Mouse (Mus musculus): ENCODE data around the gene Wnt5a.

Wnt5a gene

DNA sequence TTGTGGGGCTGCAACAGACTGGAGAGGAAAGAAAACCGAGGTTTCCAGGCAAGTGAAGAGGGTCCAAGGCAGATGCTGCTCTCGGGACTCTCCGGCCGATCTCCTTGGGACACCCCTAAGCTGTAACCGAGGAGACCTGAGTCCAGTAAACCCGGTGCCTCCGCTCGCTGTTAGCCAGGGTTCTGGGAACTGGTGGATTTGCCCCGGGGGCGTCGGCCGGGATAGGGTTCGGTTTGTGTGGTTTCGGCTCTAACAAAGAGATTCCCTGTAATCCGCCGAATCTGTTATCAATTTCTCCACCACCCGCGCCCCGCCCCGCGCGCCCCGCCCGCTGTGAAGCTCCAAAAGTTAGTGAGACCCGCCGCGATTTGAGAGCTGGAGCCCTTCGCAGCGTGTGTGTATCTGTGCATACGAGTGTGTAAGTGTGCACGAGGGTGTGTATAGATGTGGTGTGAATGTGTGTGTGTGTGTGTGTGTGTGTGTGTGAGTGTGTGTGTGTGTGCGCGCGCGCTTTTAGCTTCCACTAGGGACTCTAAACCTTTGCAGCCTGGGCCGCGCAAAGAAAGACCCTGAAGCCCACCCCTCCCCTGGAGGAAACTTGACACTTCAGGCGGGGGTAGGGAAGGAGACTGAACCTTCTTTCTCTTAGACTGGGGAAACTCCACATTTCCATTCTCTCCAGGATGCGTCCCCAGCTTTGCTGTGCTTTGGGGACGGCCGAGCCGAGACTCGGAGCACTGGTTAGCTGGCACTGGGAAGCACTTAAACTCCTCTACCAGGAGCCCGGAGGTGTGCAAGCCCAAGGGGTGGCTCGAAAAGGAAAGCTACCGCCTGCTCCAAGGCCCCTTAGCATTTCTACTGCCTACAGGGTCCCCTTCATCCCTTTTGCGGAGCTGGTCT lies 5.1 kb downstream of the Wnt5a start:
- DNase-seq: peak; percentile 58

DNA sequence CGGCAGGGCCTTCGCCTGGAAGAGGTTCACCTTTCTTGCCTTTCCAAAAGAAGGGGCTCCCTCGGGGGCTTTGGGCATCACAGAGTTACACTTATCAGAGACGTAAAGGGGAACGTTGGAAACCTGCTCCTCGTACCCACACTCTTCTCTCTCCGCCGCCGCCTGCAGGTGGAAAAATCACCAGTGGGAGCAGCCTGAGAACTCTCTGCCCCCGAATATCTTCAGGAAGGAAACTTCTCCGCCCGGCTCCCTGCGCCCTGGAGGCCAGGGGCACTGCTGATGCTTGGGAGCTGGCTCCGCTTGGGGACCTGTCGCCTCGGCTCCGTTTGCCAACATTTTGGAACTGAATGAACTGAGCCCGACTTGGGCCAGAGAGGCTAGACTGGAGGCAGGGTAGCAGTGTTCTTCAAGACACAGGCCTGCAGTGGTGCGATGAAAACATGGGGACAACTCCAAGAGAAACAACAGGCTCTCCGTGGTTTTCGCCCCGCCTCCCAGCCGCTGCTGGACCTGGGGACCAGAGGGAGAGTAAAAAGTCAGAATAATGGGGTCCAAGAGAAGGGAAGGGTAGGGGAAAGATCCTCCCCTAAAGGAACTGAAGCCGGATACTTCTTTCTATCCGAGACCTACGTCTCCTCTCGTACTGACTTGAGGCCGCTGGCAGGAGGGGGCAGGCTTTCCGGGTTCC lies 5.9 kb downstream of the Wnt5a start:
- DNase-seq: peak; percentile 57

DNA sequence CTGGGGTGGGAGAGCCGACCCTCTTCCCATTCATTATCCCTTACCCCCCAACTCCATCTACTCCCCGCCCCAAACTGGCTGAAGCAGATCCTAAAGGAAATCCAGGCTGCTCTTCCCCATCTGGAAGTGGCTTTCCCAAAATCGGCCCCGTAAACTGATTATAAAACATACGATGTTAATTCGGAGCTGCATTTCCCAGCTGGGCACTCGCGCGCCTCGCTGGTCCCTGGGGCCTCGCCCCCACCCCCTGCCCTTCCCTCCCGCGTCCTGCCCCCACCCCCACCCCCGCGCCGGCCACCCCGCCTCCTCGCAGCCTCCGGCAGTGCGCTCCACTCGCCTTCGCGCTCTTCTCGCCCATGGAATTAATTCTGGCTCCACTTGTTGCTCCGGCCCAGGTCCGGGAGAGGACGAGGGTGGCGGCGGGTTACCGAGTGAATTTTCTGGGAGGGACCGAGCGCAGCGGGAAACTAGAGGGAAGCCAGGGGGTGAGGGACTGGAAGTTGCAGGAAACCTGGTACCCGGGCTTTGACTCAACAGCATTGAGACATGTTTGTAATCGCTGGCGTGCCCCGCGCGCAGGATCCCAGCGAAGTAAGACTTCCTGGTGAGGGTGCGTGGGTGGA lies 6.6 kb downstream of the Wnt5a start:
- peak; percentile 62 for DNase-seq

DNA sequence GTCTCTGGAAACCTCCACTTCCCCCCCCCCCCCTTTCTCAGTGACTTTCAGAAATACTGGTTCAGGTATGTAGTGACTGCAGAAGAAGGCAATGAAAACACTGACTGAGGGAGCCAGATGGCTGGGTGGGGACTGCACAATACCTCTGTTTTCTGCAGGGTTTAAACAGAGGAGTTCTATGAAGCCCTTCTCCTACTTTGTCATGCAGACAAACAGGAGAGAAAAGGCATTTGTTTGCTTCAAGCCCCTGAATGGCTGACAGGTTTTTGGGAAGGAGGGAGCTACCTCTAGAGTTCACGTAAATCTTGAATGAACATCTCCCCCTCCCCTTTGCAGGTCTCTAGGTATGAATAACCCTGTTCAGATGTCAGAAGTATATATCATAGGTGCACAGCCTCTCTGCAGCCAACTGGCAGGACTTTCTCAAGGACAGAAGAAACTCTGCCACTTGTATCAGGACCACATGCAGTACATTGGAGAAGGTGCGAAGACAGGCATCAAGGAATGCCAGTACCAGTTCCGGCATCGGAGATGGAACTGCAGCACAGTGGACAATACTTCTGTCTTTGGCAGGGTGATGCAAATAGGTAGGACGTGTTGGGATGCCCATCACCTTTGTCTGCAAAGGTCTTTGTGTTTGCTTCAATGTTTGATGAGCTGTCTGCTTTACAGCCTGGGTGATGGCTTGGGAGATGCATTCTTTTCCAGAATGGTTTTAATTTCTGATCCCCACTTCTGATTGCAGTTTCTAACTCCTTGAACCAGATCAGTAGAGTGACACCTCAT lies 8.4 kb downstream of the Wnt5a start:
- DNase-seq: no peak

- no peak for DNase-seq
Observed at GRCm38 (mm10) chr14:28514171-28514570, 9.6 kb downstream of the Wnt5a start.

GRCm38 (mm10) chr14:28515331-28515730 lies 10.8 kb downstream of the Wnt5a start:
- DNase-seq: no peak

GRCm38 (mm10) chr14:28517631-28518560 lies 13.3 kb downstream of the Wnt5a start:
- no peak for DNase-seq

GRCm38 (mm10) chr14:28521106-28521505 lies 16.6 kb downstream of the Wnt5a start:
- no peak for DNase-seq

GRCm38 (mm10) chr14:28522611-28523010 lies 18.1 kb downstream of the Wnt5a start:
- DNase-seq: no peak

DNA sequence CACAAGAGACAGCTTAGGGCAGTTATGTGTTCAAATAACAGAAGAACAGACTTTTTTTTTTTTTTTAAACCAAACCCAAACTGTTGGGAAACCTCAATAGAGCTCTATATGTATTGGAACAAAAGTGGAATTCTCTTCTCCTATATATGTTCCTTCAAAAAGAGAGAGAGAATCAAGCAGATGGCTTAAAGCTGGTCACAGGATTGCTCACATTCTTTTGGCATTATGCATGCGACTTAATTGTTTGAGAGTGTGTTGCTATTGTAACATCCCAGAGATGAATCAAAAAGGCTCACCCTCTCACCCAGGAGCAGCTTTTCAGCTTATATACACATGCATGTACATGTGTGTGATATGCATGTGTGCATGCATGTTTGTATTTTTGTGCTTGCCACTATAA lies 21.0 kb downstream of the Wnt5a start:
- no peak for DNase-seq

DNA sequence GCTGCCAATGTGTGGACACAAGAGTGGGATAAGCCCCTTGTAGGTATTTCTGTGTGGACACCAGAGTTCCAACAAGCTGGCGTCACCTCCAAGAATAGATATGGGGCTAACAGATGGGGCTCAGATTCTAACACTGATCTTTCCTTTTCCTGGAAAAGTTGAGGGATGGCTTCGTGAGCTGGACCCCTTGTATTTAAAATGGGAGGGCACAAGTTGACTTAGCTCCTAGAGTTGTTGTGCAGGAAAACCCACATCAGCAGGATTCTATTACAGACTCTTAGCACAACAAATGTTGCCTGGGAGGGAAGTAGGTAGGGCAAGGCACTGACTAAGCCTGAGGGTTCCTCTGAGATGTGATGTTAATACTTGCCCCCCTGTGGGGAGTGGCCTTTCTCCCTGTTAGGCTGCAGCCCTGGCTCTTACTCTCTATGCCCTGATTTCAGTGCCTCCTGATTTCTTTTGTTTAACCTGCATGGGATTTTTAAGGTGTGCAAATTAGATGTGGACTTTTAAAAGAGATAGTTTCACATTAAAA lies 23.7 kb downstream of the Wnt5a start:
- DNase-seq: no peak

DNA sequence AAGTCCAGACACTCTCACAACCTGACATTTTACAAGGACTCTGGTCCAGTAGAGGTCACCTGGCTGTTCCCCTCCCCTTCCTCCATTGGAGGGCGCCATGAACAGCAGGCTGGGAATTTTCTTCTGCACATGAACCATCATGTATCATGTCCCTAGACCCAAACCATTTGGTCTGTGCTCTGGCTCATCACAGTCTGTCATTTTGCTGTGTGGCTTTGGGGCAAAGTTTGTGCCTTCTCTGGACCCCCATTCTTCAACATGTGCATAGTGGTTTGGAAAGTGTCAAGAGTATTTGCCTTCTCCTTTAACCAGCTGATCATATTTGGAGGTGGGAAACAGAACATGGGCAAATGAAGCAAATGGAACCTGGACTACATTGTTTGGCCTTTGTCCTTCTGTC lies 27.0 kb downstream of the Wnt5a start:
- DNase-seq: no peak

DNA sequence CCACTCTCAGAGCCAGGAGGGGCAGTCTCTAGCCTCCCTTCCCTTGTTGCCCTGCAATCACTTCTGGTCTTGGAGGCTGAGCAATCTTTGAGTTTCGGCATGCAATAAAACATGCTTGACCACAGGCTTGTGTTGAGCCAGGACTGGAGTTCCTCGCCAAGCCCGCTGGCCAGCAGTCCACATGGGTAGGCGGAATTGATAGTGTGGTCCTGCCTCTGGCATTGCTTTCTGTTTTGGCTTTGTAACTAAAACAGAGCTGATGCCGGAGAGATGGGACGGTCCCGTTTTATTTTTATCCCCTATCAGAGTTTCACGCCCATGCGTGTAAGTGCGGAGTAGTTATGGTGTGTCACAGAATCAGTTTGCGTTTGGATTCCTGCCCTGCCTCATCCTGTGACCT lies 28.4 kb downstream of the Wnt5a start:
- DNase-seq: no peak

- DNase-seq: no peak
Observed at GRCm38 (mm10) chr14:28533876-28534275, 29.3 kb downstream of the Wnt5a start.

DNA sequence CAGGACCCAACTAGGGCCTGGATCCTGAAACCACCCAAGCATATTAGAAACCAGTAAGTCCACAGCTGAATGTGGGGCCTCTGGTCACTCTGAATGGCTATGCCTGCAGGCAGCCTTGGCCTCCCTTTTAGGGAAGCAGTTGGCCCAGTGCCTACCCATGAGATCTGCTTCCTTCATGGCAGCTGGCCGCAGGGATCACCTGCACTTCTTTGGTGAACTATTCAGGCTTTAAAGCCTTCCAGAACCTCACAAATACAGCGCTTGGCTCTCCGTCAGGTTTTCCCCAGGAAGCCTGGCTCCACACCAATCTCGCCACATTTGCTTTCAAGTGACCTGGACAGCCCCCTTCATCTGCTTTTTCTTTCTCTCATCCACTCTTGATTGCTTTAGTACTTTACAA lies 31.3 kb downstream of the Wnt5a start:
- DNase-seq: no peak

GRCm38 (mm10) chr14:28539577-28539976 lies 35.0 kb downstream of the Wnt5a start:
- DNase-seq: no peak

DNA sequence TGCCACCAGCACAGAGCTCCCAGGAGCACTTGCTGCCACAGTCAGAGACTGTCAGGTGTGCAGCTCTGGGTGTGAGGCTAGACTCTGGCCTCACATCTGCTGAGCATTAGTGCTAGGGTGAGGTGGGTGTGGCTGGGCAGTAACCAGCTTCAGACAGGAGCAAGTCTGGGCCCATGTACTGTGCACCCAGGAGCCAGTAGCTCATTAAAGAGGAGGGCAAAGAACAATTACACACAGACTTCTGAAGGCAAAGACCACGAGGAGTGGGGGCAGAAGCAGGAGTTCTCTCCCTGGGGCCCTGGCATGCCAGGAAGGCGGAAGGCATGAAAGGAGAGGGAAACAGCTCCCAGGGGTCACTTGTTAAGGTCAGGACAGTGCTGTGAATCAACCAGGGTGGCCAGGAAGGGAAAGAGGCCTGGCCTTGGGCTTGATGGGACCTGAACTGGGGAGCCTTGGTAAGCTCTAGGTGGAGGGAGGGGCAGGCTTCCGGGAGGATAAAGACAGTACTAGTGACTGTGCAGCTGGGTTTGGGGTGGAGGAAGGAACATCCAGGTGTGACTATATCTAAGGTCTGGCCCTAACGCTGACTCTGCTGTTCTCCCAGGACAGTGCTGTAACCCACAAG lies 37.7 kb downstream of the Wnt5a start:
- no peak for DNase-seq

- no peak for DNase-seq
Observed at GRCm38 (mm10) chr14:28561861-28562260, 57.3 kb downstream of the Wnt5a start.
